Mouse (Mus musculus) monocyte, adult 5-6 weeks (primary cell): ENCODE results near the gene Fcer2a. TPM values are rescaled to one million over a fixed set of nuclear protein-coding genes. Genes with fewer than 3 reads are reported as not detected.
A peak's percentile ranks its signal among the peaks of the same experiment; 100 is the strongest.

ENCODE experiments used
- ATAC-seq: fragments of 153-309, 156-312 bp; replicated peaks from 2 replicates; pipeline ENCODE4 v1.8.0; 2017; ENCODE audit warnings: mild to moderate bottlenecking; ENCODE audit not compliant: low TSS enrichment, insufficient number of reproducible peaks, severe bottlenecking, poor library complexity, low FRiP score
- total RNA-seq: library from RNA; stranded (forward); fragments of 200-1000, 200-491, 200-594 nt; gene quantifications from 3 replicates; pipeline ENCODE4 v1.2.3, GENCODE M21; 2017

Gene Fcer2a
- total RNA-seq, 1 experiment from 2014 or later = 11.7 TPM

GRCm38 (mm10) chr8:3645804-3646203 lies 48.2 kb downstream of the Fcer2a start:
- peak; percentile 93 for ATAC-seq

Other genes with a start within 250 kb of the Fcer2a start
- 1.7 to 2.1 TPM in 2 of 3 replicates, not detected in the other for gene Pex11g, start 226.5 kb downstream of the Fcer2a start, total RNA-seq
- gene Tex45, start 223.3 kb downstream of the Fcer2a start, total RNA-seq = 0.29 TPM in 1 of 3 replicates, not detected in the others
- gene Zfp358, start 201.0 kb downstream of the Fcer2a start, total RNA-seq = 1.6 to 2.7 TPM (median 2.0 TPM) in 3 replicates
- gene Mcoln1, start 193.7 kb downstream of the Fcer2a start, total RNA-seq = 46.3 to 51.3 TPM (median 48.3 TPM) in 3 replicates
- gene Pnpla6, start 178.8 kb downstream of the Fcer2a start, total RNA-seq = 30.8 to 45.4 TPM (median 31.3 TPM) in 3 replicates
- 2.3 TPM in 1 of 3 replicates, not detected in the others for gene C330021F23Rik, start 126.2 kb downstream of the Fcer2a start, total RNA-seq
- not detected in 3 replicates for gene Camsap3, start 106.9 kb downstream of the Fcer2a start, total RNA-seq
- gene Xab2, start 72.9 kb downstream of the Fcer2a start, total RNA-seq = 62.7 to 73.3 TPM (median 67.6 TPM) in 3 replicates
- gene Pet100, start 72.6 kb downstream of the Fcer2a start, total RNA-seq = 127 to 142 TPM (median 131 TPM) in 3 replicates
- gene Pcp2, start 68.6 kb downstream of the Fcer2a start, total RNA-seq = 0.67 to 0.96 TPM in 2 of 3 replicates, not detected in the other
- 132 to 212 TPM (median 174 TPM) in 3 replicates for gene Stxbp2, start 63.2 kb downstream of the Fcer2a start, total RNA-seq
- gene Retn, start 38.4 kb downstream of the Fcer2a start, total RNA-seq = not detected in 3 replicates
- 40.4 to 71.1 TPM (median 68.4 TPM) in 3 replicates for gene Mcemp1, start 28.4 kb downstream of the Fcer2a start, total RNA-seq
- gene Fcor, start 21.8 kb downstream of the Fcer2a start, total RNA-seq = 4.3 to 4.9 TPM in 2 of 3 replicates, not detected in the other
- 24.4 to 30.4 TPM (median 24.6 TPM) in 3 replicates for gene Trappc5, start 17.9 kb downstream of the Fcer2a start, total RNA-seq
- 1.2 to 1.5 TPM in 2 of 3 replicates, not detected in the other for gene Clec4g, start 26.5 kb upstream of the Fcer2a start, total RNA-seq
- 12.6 to 30.8 TPM (median 30.4 TPM) in 3 replicates for gene Cd209a, start 54.8 kb upstream of the Fcer2a start, total RNA-seq
- 0.58 to 1.2 TPM in 2 of 3 replicates, not detected in the other for gene Cd209e, start 160.1 kb upstream of the Fcer2a start, total RNA-seq
- 0.49 TPM in 1 of 3 replicates, not detected in the others for gene Cd209d, start 184.4 kb upstream of the Fcer2a start, total RNA-seq
- gene Cd209b, start 232.7 kb upstream of the Fcer2a start, total RNA-seq = not detected in 3 replicates